Mouse (Mus musculus): ENCODE measurements around the gene Syt11. TPM values are rescaled to one million over a fixed set of nuclear protein-coding genes. Genes with fewer than 3 reads are reported as not detected.
A peak's percentile ranks its signal among the peaks of the same experiment; 100 is the strongest.
"Not testable (repeated sequence)": the region's sequence is repeated elsewhere in the genome, so short reads cannot be mapped to it uniquely, and the experiment has no call there.

Gene Syt11
- polyA plus RNA-seq (2014; fragmentation: Nextera tagmentation; extraction: Ambion mirVana), result 51.5 and 59.1 TPM in 2 replicates

- not testable (repeated sequence) for H3K36me3 ChIP-seq (replicated peaks; ENCODE audit: control insufficient read depth, insufficient read depth, low read depth, low read length); H3K27me3 ChIP-seq (ENCODE audit: control insufficient read depth, insufficient read depth, low read length); H3K27ac ChIP-seq (replicated peaks; ENCODE audit: low read depth, low read length); H3K4me1 ChIP-seq (ENCODE audit: control insufficient read depth, insufficient read depth, low read length); H3K9me3 ChIP-seq (replicated peaks; ENCODE audit: control insufficient read depth, low read length)
- Histone ChIP-seq H3K9ac (replicated peaks; ENCODE audit: low read length) (peak within 1 kb of the TSS; percentile 43), H3K4me2 (ENCODE audit: low read depth, low read length) (peak within 1 kb of the TSS; percentile 27), H3K4me3 (ENCODE audit: low read depth, low read length) (peak within 1 kb of the TSS; percentile 33)
- WGBS, result 6% methylated on average over 29 of the region's 51 CpGs
- peak; percentile 10 for DNase-seq (ENCODE audit: low spot score)
- ATAC-seq (replicated peaks; ENCODE audit: insufficient number of reproducible peaks, low FRiP score, low TSS enrichment, low read depth), result peak; percentile 63
Observed at GRCm38 (mm10) chr3:88774939-88775841, at the start of gene Syt11. TSS of gene Syt11 (minus strand) at chr3:88775164.

- no peaks in the 10 kb centered on the region for H3K4me1 ChIP-seq (ENCODE audit: control insufficient read depth, insufficient read depth, low read length)
- no peak overlapping the region for H3K4me2 ChIP-seq (ENCODE audit: low read depth, low read length)
- no peaks in the 10 kb centered on the region for H3K27me3 ChIP-seq (ENCODE audit: control insufficient read depth, insufficient read depth, low read length)
- no peaks in the 10 kb centered on the region for H3K9me3 ChIP-seq (replicated peaks; ENCODE audit: control insufficient read depth, low read length)
- DNase-seq (ENCODE audit: low spot score), result no peak
- no peak overlapping the region for H3K4me3 ChIP-seq (ENCODE audit: low read depth, low read length)
- no peak overlapping the region for H3K27ac ChIP-seq (replicated peaks; ENCODE audit: low read depth, low read length)
- 95% methylated on average over 5 of the region's 5 CpGs for WGBS
- no peak for ATAC-seq (replicated peaks; ENCODE audit: insufficient number of reproducible peaks, low FRiP score, low TSS enrichment, low read depth)
- no peaks in the 10 kb centered on the region for H3K36me3 ChIP-seq (replicated peaks; ENCODE audit: control insufficient read depth, insufficient read depth, low read depth, low read length)
- no peak overlapping the region for H3K9ac ChIP-seq (replicated peaks; ENCODE audit: low read length)
Observed at GRCm38 (mm10) chr3:88803910-88804540, 29.1 kb upstream of the Syt11 start.

GRCm38 (mm10) chr3:88797507-88797906 lies 22.5 kb upstream of the Syt11 start:
- DNase-seq (ENCODE audit: low spot score); H3K4me2 ChIP-seq (ENCODE audit: low read depth, low read length); H3K9me3 ChIP-seq (replicated peaks; ENCODE audit: control insufficient read depth, low read length); H3K4me1 ChIP-seq (ENCODE audit: control insufficient read depth, insufficient read depth, low read length); H3K27me3 ChIP-seq (ENCODE audit: control insufficient read depth, insufficient read depth, low read length); H3K36me3 ChIP-seq (replicated peaks; ENCODE audit: control insufficient read depth, insufficient read depth, low read depth, low read length); H3K27ac ChIP-seq (replicated peaks; ENCODE audit: low read depth, low read length); H3K9ac ChIP-seq (replicated peaks; ENCODE audit: low read length); H3K4me3 ChIP-seq (ENCODE audit: low read depth, low read length); ATAC-seq (replicated peaks; ENCODE audit: insufficient number of reproducible peaks, low FRiP score, low TSS enrichment, low read depth): not testable (repeated sequence)
- WGBS, result 89% methylated on average over 6 of the region's 6 CpGs

- not testable (repeated sequence) for H3K9ac ChIP-seq (replicated peaks; ENCODE audit: low read length); H3K4me2 ChIP-seq (ENCODE audit: low read depth, low read length); H3K4me1 ChIP-seq (ENCODE audit: control insufficient read depth, insufficient read depth, low read length); DNase-seq (ENCODE audit: low spot score); H3K27me3 ChIP-seq (ENCODE audit: control insufficient read depth, insufficient read depth, low read length); H3K4me3 ChIP-seq (ENCODE audit: low read depth, low read length); ATAC-seq (replicated peaks; ENCODE audit: insufficient number of reproducible peaks, low FRiP score, low TSS enrichment, low read depth); H3K9me3 ChIP-seq (replicated peaks; ENCODE audit: control insufficient read depth, low read length); H3K36me3 ChIP-seq (replicated peaks; ENCODE audit: control insufficient read depth, insufficient read depth, low read depth, low read length); H3K27ac ChIP-seq (replicated peaks; ENCODE audit: low read depth, low read length)
- 80% methylated on average over 1 of the region's 4 CpGs for WGBS
Observed at GRCm38 (mm10) chr3:88788033-88788432, 13.1 kb upstream of the Syt11 start.

- H3K36me3 ChIP-seq (replicated peaks; ENCODE audit: control insufficient read depth, insufficient read depth, low read depth, low read length); ATAC-seq (replicated peaks; ENCODE audit: insufficient number of reproducible peaks, low FRiP score, low TSS enrichment, low read depth); DNase-seq (ENCODE audit: low spot score); H3K4me3 ChIP-seq (ENCODE audit: low read depth, low read length); H3K9ac ChIP-seq (replicated peaks; ENCODE audit: low read length); H3K9me3 ChIP-seq (replicated peaks; ENCODE audit: control insufficient read depth, low read length); H3K4me2 ChIP-seq (ENCODE audit: low read depth, low read length); H3K27me3 ChIP-seq (ENCODE audit: control insufficient read depth, insufficient read depth, low read length); H3K4me1 ChIP-seq (ENCODE audit: control insufficient read depth, insufficient read depth, low read length); H3K27ac ChIP-seq (replicated peaks; ENCODE audit: low read depth, low read length): not testable (repeated sequence)
- WGBS, result no CpG with 5 or more reads among the region's 8 CpGs
Observed at GRCm38 (mm10) chr3:88786805-88787204, 11.8 kb upstream of the Syt11 start.

GRCm38 (mm10) chr3:88786323-88786722 lies 11.4 kb upstream of the Syt11 start:
- not testable (repeated sequence) for ATAC-seq (replicated peaks; ENCODE audit: insufficient number of reproducible peaks, low FRiP score, low TSS enrichment, low read depth); H3K4me2 ChIP-seq (ENCODE audit: low read depth, low read length); H3K9ac ChIP-seq (replicated peaks; ENCODE audit: low read length); H3K9me3 ChIP-seq (replicated peaks; ENCODE audit: control insufficient read depth, low read length); DNase-seq (ENCODE audit: low spot score); H3K36me3 ChIP-seq (replicated peaks; ENCODE audit: control insufficient read depth, insufficient read depth, low read depth, low read length); H3K4me3 ChIP-seq (ENCODE audit: low read depth, low read length); H3K27ac ChIP-seq (replicated peaks; ENCODE audit: low read depth, low read length); H3K4me1 ChIP-seq (ENCODE audit: control insufficient read depth, insufficient read depth, low read length); H3K27me3 ChIP-seq (ENCODE audit: control insufficient read depth, insufficient read depth, low read length)
- WGBS, result 82% methylated on average over 1 of the region's 4 CpGs

GRCm38 (mm10) chr3:88784889-88785288 lies 9.9 kb upstream of the Syt11 start:
- no peaks in the 10 kb centered on the region for H3K27me3 ChIP-seq (ENCODE audit: control insufficient read depth, insufficient read depth, low read length)
- no peak overlapping the region for H3K4me3 ChIP-seq (ENCODE audit: low read depth, low read length)
- WGBS, result 94% methylated on average over 5 of the region's 5 CpGs
- H3K9ac ChIP-seq (replicated peaks; ENCODE audit: low read length), result no peak overlapping the region
- DNase-seq (ENCODE audit: low spot score), result no peak
- no peaks in the 10 kb centered on the region for H3K36me3 ChIP-seq (replicated peaks; ENCODE audit: control insufficient read depth, insufficient read depth, low read depth, low read length)
- no peak overlapping the region for H3K27ac ChIP-seq (replicated peaks; ENCODE audit: low read depth, low read length)
- ATAC-seq (replicated peaks; ENCODE audit: insufficient number of reproducible peaks, low FRiP score, low TSS enrichment, low read depth), result no peak
- H3K4me2 ChIP-seq (ENCODE audit: low read depth, low read length), result no peak overlapping the region
- H3K4me1 ChIP-seq (ENCODE audit: control insufficient read depth, insufficient read depth, low read length), result no peaks in the 10 kb centered on the region
- H3K9me3 ChIP-seq (replicated peaks; ENCODE audit: control insufficient read depth, low read length), result no peaks in the 10 kb centered on the region

GRCm38 (mm10) chr3:88773163-88773562 lies 1.8 kb downstream of the Syt11 start:
- not testable (repeated sequence) for H3K4me1 ChIP-seq (ENCODE audit: control insufficient read depth, insufficient read depth, low read length); H3K27me3 ChIP-seq (ENCODE audit: control insufficient read depth, insufficient read depth, low read length); ATAC-seq (replicated peaks; ENCODE audit: insufficient number of reproducible peaks, low FRiP score, low TSS enrichment, low read depth); H3K4me3 ChIP-seq (ENCODE audit: low read depth, low read length); H3K27ac ChIP-seq (replicated peaks; ENCODE audit: low read depth, low read length); DNase-seq (ENCODE audit: low spot score); H3K9ac ChIP-seq (replicated peaks; ENCODE audit: low read length); H3K9me3 ChIP-seq (replicated peaks; ENCODE audit: control insufficient read depth, low read length); H3K36me3 ChIP-seq (replicated peaks; ENCODE audit: control insufficient read depth, insufficient read depth, low read depth, low read length); H3K4me2 ChIP-seq (ENCODE audit: low read depth, low read length)
- WGBS, result 87% methylated on average over 6 of the region's 6 CpGs
